Comparison of ENCODE assay signal across 13 mouse cellular contexts in genomic region chr12:110920254-110920653, GRCm38 (mm10).
"Had no signal": no experiment of that assay in that cellular context is flagged by ENCODE, and none has a peak within 500 bp of the region (broad histone marks: within the 10 kb centered on the region; RNA-seq: fewer than 3 reads in every experiment).

No protein-coding gene starts in this region.

- ATAC-seq: lung, postnatal 0 days; midbrain, embryonic 16.5 days had no signal

- DNase-seq: lung, adult 2 months; lung, postnatal 4 days; midbrain, embryonic 14.5 days; retina, postnatal 1 day; right cerebral cortex, adult 18-20 months; right cerebral cortex, postnatal 25 days; right cerebral cortex, postnatal 4 days; spleen, adult 18-20 months; thymus, adult 18-20 months; thymus, postnatal 14 days; thymus, postnatal 36 days had no signal
